Mouse (Mus musculus) bone marrow macrophage, adult 2 months (primary cell): ENCODE measurements around the gene Zdhhc19.

Experiments used
- CTCF ChIP-seq: IDR thresholded peaks from 2 replicates; pipeline ENCODE4 v1.5.1; 2012; ENCODE audit warnings: low read depth, mild to moderate bottlenecking, low read length, moderate library complexity
- POLR2A ChIP-seq: IDR thresholded peaks from 2 replicates; pipeline ENCODE4 v1.6.1; 2012; ENCODE audit warnings: mild to moderate bottlenecking, low read depth, low read length, borderline replicate concordance

DNA sequence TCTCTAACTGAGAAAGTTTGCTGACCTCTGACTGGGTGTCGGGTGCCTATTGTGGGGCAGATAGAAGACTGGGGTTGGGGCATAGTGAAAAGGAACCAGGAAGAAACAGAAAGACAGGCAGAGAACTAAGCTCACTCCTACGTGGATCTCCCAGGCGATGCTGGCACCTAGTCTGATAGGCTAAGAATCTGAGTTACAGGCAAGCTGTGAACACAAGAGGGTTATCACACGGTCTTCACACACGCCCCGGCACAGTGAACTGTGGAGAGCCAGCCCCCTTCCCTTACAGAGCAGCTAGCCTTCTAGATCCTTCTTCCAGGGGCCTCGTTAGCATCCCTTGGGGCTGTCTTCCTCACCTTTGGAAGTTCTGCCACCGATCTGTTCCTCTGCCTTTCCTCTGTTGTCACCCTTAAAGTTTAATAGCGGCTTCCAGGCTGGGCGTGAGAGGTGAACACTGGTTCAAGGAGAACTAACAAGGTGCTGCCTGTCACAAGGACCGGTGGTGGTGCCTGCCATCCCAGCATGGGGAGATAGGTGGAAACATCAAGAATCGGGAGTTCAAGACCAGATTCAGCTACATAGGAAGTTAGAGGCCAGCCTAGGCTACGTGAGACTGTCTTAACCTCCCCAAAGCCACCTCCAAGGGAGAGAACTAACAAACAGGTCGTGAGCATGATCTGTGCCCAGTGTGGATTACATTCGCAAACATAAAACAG is 23.7 kb downstream of the Zdhhc19 start:
- TF ChIP-seq CTCF, result no peak
- no peak for TF ChIP-seq POLR2A
